Comparison of ENCODE assay signal across 13 mouse cellular contexts in the genomic region with DNA sequence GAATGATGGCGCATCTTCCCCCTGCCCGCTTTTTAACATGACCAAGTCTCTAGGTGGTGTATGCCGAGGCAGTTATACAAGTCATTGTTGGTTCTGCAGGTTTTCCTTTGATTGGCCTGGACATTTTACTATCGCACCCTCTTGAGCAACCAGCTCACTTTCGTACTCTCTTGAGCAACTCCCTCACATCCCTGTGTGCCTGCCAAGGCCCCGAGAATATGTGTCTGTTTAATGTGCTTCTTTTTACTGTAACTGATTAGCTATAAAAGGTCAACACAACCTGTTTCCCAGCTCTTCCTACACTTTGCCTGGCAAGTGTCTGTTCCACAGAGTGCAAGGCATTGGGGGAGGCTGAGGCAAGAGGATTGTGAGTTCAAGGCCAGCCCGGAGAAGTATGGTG.
DNase-seq lines count a peak whose midpoint lies in the region; ATAC-seq lines count a peak whose summit lies in the region.
"Had no signal": no experiment of that assay in that cellular context is flagged by ENCODE, and none has a peak within 500 bp of the region (broad histone marks: within the 10 kb centered on the region; RNA-seq: fewer than 3 reads in every experiment).

No protein-coding gene starts in this region.

- 82% methylated on average over 7 of the region's 7 CpGs for WGBS in kidney, embryonic 16.5 days
- 94% methylated on average over 7 of the region's 7 CpGs for WGBS in midbrain, embryonic 12.5 days
- 97% methylated on average over 7 of the region's 7 CpGs for WGBS in midbrain, embryonic 11.5 days
- 93% methylated on average over 7 of the region's 7 CpGs for WGBS in midbrain, embryonic 14.5 days

- DNase-seq in embryo, embryonic 10.5 days (ENCODE audit: low spot score) = peak; percentile 13
- DNase-seq in embryo, embryonic 11 days = no peak
- peak; percentile 19 for DNase-seq in kidney, adult 18-20 months
- DNase-seq in midbrain, embryonic 11.5 days (ENCODE audit: low spot score, missing footprints) = no peak
- DNase-seq in midbrain, embryonic 14.5 days = no peak
- no peak for DNase-seq in left cerebral cortex, postnatal 14 days (ENCODE audit: low spot score in 2 of 2)
- DNase-seq: cerebellum, postnatal 36 days; heart, adult 2 months; thymus, adult 2 months had no signal

- no peak overlapping the region for H3K27ac ChIP-seq in kidney, embryonic 16.5 days (ENCODE audit: low read length)
- H3K27ac ChIP-seq in midbrain, embryonic 12.5 days (replicated peaks) = peak overlapping the region; percentile 15; the same call in 1 of the 2 replicates
- H3K27ac ChIP-seq in midbrain, embryonic 11.5 days (ENCODE audit: low read depth, low read length) = no peak overlapping the region
- peak overlapping the region; percentile 6; the same call in 1 of the 2 replicates for H3K27ac ChIP-seq in midbrain, embryonic 14.5 days (replicated peaks; ENCODE audit: low read depth, low read length)
- H3K27ac ChIP-seq: heart, adult 2 months had no signal

- ATAC-seq in kidney, embryonic 16.5 days (ENCODE audit: low FRiP score, low TSS enrichment) = no peak
- ATAC-seq in midbrain, embryonic 12.5 days (ENCODE audit: low FRiP score, low read depth) = no peak
- no peak for ATAC-seq in midbrain, embryonic 11.5 days (ENCODE audit: low FRiP score)
- ATAC-seq in midbrain, embryonic 14.5 days (ENCODE audit: low FRiP score, low TSS enrichment) = no peak
- ATAC-seq: forebrain, embryonic 14.5 days had no signal

- no peak overlapping the region for H3K4me3 ChIP-seq in kidney, embryonic 16.5 days (ENCODE audit: low read length)
- no peak overlapping the region for H3K4me3 ChIP-seq in midbrain, embryonic 12.5 days
- no peak overlapping the region for H3K4me3 ChIP-seq in midbrain, embryonic 11.5 days (ENCODE audit: low read depth, low read length)
- no peak overlapping the region for H3K4me3 ChIP-seq in midbrain, embryonic 14.5 days (replicated peaks; ENCODE audit: low read depth, low read length)
- H3K4me3 ChIP-seq: heart, adult 2 months; hindbrain, embryonic 13.5 days had no signal

- H3K36me3 ChIP-seq in kidney, embryonic 16.5 days (ENCODE audit: insufficient read depth, low read length) = no peaks in the 10 kb centered on the region
- H3K36me3 ChIP-seq in midbrain, embryonic 12.5 days = no peaks in the 10 kb centered on the region
- no peaks in the 10 kb centered on the region for H3K36me3 ChIP-seq in midbrain, embryonic 11.5 days (ENCODE audit: control insufficient read depth, insufficient read depth, low read length)
- H3K36me3 ChIP-seq in midbrain, embryonic 14.5 days (ENCODE audit: control insufficient read depth, insufficient read depth, low read length) = no peaks in the 10 kb centered on the region
- H3K36me3 ChIP-seq: hindbrain, embryonic 13.5 days had no signal

- H3K4me1 ChIP-seq in kidney, embryonic 16.5 days (ENCODE audit: insufficient read depth, low read length) = peaks cover 19% of the 10 kb centered on the region
- H3K4me1 ChIP-seq in midbrain, embryonic 12.5 days = peaks cover 44% of the 10 kb centered on the region
- H3K4me1 ChIP-seq in midbrain, embryonic 11.5 days (ENCODE audit: control insufficient read depth, insufficient read depth, low read length) = peaks cover 38% of the 10 kb centered on the region
- H3K4me1 ChIP-seq in midbrain, embryonic 14.5 days (ENCODE audit: control insufficient read depth, insufficient read depth, low read length) = peaks cover 54% of the 10 kb centered on the region

- H3K4me2 ChIP-seq in kidney, embryonic 16.5 days (replicated peaks; ENCODE audit: low read depth, low read length) = no peak overlapping the region
- no peak overlapping the region for H3K4me2 ChIP-seq in midbrain, embryonic 12.5 days (replicated peaks)
- no peak overlapping the region for H3K4me2 ChIP-seq in midbrain, embryonic 11.5 days
- H3K4me2 ChIP-seq in midbrain, embryonic 14.5 days (ENCODE audit: low read length) = no peak overlapping the region

- H3K9ac ChIP-seq in kidney, embryonic 16.5 days (replicated peaks; ENCODE audit: low read length) = no peak overlapping the region
- H3K9ac ChIP-seq in midbrain, embryonic 12.5 days (replicated peaks) = no peak overlapping the region
- H3K9ac ChIP-seq in midbrain, embryonic 11.5 days (ENCODE audit: low read length) = no peak overlapping the region
- no peak overlapping the region for H3K9ac ChIP-seq in midbrain, embryonic 14.5 days (replicated peaks; ENCODE audit: low read length)
- H3K9ac ChIP-seq: hindbrain, embryonic 13.5 days had no signal

- H3K27me3 ChIP-seq in kidney, embryonic 16.5 days (ENCODE audit: insufficient read depth, low read length) = peaks cover 20% of the 10 kb centered on the region
- H3K27me3 ChIP-seq in midbrain, embryonic 12.5 days = peaks cover 45% of the 10 kb centered on the region
- H3K27me3 ChIP-seq in midbrain, embryonic 11.5 days (ENCODE audit: control insufficient read depth, insufficient read depth, low read length) = peaks cover 4% of the 10 kb centered on the region; the same call in 1 of the 2 replicates
- H3K27me3 ChIP-seq in midbrain, embryonic 14.5 days (ENCODE audit: control insufficient read depth, insufficient read depth, low read length) = no peaks in the 10 kb centered on the region

- no peaks in the 10 kb centered on the region for H3K9me3 ChIP-seq in kidney, embryonic 16.5 days (ENCODE audit: low read length)
- H3K9me3 ChIP-seq in midbrain, embryonic 12.5 days = no peaks in the 10 kb centered on the region
- no peaks in the 10 kb centered on the region for H3K9me3 ChIP-seq in midbrain, embryonic 11.5 days (ENCODE audit: control insufficient read depth, low read length)
- no peaks in the 10 kb centered on the region for H3K9me3 ChIP-seq in midbrain, embryonic 14.5 days (ENCODE audit: control insufficient read depth, low read length)
- H3K9me3 ChIP-seq: hindbrain, embryonic 13.5 days had no signal

- intact Hi-C loops in left cerebral cortex, postnatal 14 days (cut with DNase I) = no loop called here

Comparison
In these comparisons a context has a peak if more than half of its experiments do, and no peak if none do; other contexts are left out.
1. DNase-seq: peak in embryo, embryonic 10.5 days (single experiment) and kidney, adult 18-20 months (single experiment); none in embryo, embryonic 11 days (single experiment), midbrain, embryonic 11.5 days (single experiment), midbrain, embryonic 14.5 days (single experiment) and left cerebral cortex, postnatal 14 days (0 of 2).
2. H3K27ac ChIP-seq: peak in midbrain, embryonic 12.5 days (single experiment) and midbrain, embryonic 14.5 days (single experiment); none in kidney, embryonic 16.5 days (single experiment) and midbrain, embryonic 11.5 days (single experiment).